Mouse (Mus musculus) stomach, postnatal 0 days (tissue): ENCODE results near the gene Lsamp. TPM values are rescaled to one million over a fixed set of nuclear protein-coding genes. Genes with fewer than 3 reads are reported as not detected.
"Not testable (repeated sequence)": the region's sequence is repeated elsewhere in the genome, so short reads cannot be mapped to it uniquely, and the experiment has no call there.

ENCODE experiments used
- ATAC-seq: fragments of 200-750 bp; cut with Nextera tagmentation; 2 replicates; pipeline ENCODE4 v1.8.0; 2017; ENCODE audit not compliant: low FRiP score, low TSS enrichment
- DNase-seq: peaks from one replicate; pipeline ENCODE4 v3.0.0-alpha.2; 2016; ENCODE audit warnings: low spot score
- H3K27ac ChIP-seq: fragments of 300-500 bp; sonication (generic); replicated peaks from 2 replicates; pipeline ENCODE4 v1.5.1; 2014; ENCODE audit warnings: mild to moderate bottlenecking, control low read depth
- H3K27me3 ChIP-seq: fragments of 300-500 bp; sonication (generic); 2 replicates; pipeline ENCODE4 v1.6.1; 2014; ENCODE audit warnings: low read length; ENCODE audit not compliant: control insufficient read depth, insufficient read depth
- H3K36me3 ChIP-seq: fragments of 300-500 bp; sonication (generic); 2 replicates; pipeline ENCODE4 v1.6.1; 2014; ENCODE audit warnings: low read length, mixed read lengths; ENCODE audit not compliant: control insufficient read depth, insufficient read depth
- H3K4me1 ChIP-seq: fragments of 300-500 bp; sonication (generic); replicated peaks from 2 replicates; pipeline ENCODE4 v1.6.1; 2014; ENCODE audit warnings: antibody characterized with exemption; ENCODE audit not compliant: control insufficient read depth, insufficient read depth
- H3K4me2 ChIP-seq: fragments of 300-500 bp; sonication (generic); replicated peaks from 2 replicates; pipeline ENCODE4 v1.6.1; 2014; ENCODE audit warnings: low read depth, mild to moderate bottlenecking, control low read depth, moderate library complexity
- H3K4me3 ChIP-seq: fragments of 300-500 bp; sonication (generic); 2 replicates; pipeline ENCODE4 v1.5.1; 2014; ENCODE audit warnings: low read depth, low read length, control low read depth
- H3K9ac ChIP-seq: fragments of 300-500 bp; sonication (generic); 2 replicates; pipeline ENCODE4 v1.6.1; 2014; ENCODE audit warnings: mild to moderate bottlenecking, low read length, control low read depth, mixed read lengths
- H3K9me3 ChIP-seq: fragments of 300-500 bp; sonication (generic); 2 replicates; pipeline ENCODE4 v1.6.1; 2016; ENCODE audit warnings: low read length; ENCODE audit not compliant: control insufficient read depth
- CTCF ChIP-seq: IDR thresholded peaks from 2 replicates; pipeline ENCODE4 v1.5.1; 2016; ENCODE audit warnings: antibody characterized with exemption, low read depth, mild to moderate bottlenecking, moderate library complexity
- EP300 ChIP-seq: optimal IDR thresholded peaks from 2 replicates; pipeline ENCODE3; 2016; ENCODE audit warnings: antibody characterized with exemption
- WGBS: fragments of 180-500 bp; shearing (Covaris S2); extraction: QIAGEN DNeasy Blood & Tissue Kit; methylation state at CpG from one replicate; pipeline ENCODE4 v1.1.7; 2014; 5-methylcytosine and 5-hydroxymethylcytosine counted together
- polyA plus RNA-seq: library from polyadenylated mRNA; unstranded; fragments of >200 nt; fragmentation: Nextera tagmentation; extraction: Ambion mirVana; gene quantifications from 2 replicates; pipeline ENCODE4 v1.2.1, GENCODE M21; 2015

The Lsamp gene
- polyA plus RNA-seq, 1 experiment from 2014 or later = 2.8 TPM

- TF ChIP-seq EP300 = no peak
- TF ChIP-seq CTCF = no peak
- no peaks in the 10 kb centered on the region for H3K27me3 ChIP-seq
- no peak for DNase-seq
- no peak overlapping the region for H3K4me2 ChIP-seq
- no peak for ATAC-seq
- H3K4me1 ChIP-seq = no peaks in the 10 kb centered on the region
- no peak overlapping the region for H3K27ac ChIP-seq
- no peak overlapping the region for H3K9ac ChIP-seq
- H3K9me3 ChIP-seq = no peaks in the 10 kb centered on the region
- no peak overlapping the region for H3K4me3 ChIP-seq
- WGBS = 82% methylated on average over 12 of the region's 12 CpGs
- no peaks in the 10 kb centered on the region for H3K36me3 ChIP-seq
Measured at GRCm38 (mm10) chr16:40572085-40572745, 588.1 kb downstream of the Lsamp start.

DNA sequence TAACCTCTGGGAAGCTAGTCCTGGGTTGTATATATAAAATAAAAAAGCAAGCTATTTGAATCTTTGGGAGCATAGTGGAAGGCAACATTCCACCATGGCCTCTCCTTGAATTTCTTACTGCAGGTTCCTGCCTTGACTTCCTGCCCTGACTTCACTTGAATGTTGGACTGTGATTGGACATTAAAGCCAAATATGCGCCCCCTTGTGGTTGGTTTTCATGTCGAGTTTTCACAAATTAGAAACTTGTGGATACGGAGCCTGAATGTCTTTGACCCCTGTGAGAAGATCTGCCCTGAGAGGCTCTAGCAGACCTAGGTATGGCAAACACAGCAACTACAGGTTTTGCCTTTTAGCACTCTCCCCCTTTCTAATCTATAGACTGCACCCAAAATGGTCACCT, 597.9 kb downstream of the Lsamp start:
- 71% methylated on average over 3 of the region's 3 CpGs for WGBS
- Histone ChIP-seq H3K9ac (no peak overlapping the region), H3K4me3 (no peak overlapping the region), H3K4me1 (no peaks in the 10 kb centered on the region), H3K36me3 (no peaks in the 10 kb centered on the region), H3K27me3 (no peaks in the 10 kb centered on the region), H3K9me3 (no peaks in the 10 kb centered on the region), H3K4me2 (no peak overlapping the region), H3K27ac (no peak overlapping the region)
- TF ChIP-seq EP300 (no peak), CTCF (peak; percentile 22; the same call in 1 of the 2 replicates)
- DNase-seq (no peak), ATAC-seq (no peak)

- H3K9ac ChIP-seq = no peak overlapping the region
- no peak overlapping the region for H3K4me3 ChIP-seq
- no peaks in the 10 kb centered on the region for H3K4me1 ChIP-seq
- no peaks in the 10 kb centered on the region for H3K36me3 ChIP-seq
- H3K27ac ChIP-seq = no peak overlapping the region
- TF ChIP-seq CTCF (no peak), EP300 (no peak)
- no peak overlapping the region for H3K4me2 ChIP-seq
- no peaks in the 10 kb centered on the region for H3K9me3 ChIP-seq
- DNase-seq (no peak), ATAC-seq (no peak)
- no peaks in the 10 kb centered on the region for H3K27me3 ChIP-seq
- WGBS = 76% methylated on average over 6 of the region's 6 CpGs
Measured at GRCm38 (mm10) chr16:40593161-40593560, 609.0 kb downstream of the Lsamp start.

DNA sequence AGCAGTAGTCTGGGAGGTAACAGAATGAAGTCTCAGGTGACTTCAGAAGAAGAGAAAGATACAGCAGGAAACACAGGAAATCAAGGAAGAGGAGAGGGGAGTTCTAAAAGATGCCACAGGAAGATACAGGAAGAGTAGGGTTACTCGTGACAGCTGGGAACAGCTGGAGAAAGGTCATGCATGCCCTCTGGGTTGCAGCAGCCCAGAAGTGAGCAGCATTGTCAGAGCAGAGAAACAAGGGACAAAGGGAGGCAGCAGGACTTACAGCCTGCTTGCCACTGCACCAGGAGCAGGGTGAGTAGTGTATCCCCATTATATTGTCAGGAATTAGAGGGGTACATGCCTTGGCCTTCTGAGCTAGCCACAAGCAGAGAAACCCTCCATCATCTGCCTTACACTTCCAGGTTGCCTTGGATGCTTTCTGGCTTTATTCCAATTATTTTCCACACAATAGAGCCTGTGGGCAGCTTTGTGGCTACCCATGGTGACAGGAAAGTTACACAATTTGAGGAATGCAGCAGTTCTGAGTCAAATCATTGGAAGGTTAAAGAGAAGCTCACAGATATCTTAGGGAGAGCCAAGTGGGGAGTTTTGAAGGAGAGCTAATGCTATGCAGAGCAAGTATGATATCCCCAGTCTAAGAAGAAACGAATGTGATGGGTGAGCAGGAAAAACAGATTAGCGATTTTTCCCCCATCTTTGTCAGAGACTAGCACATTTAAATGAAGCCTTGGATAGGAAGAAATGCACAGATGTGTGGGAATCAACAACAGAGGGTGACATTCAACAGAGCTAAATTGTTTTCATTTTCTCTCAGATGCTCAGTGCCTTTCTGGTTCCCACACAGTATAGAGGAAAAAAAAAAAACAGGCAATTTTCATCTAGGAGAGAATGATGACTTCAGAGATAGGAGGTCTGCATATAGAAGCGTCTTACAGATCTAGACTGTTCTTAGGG, 617.5 kb downstream of the Lsamp start:
- Histone ChIP-seq H3K27ac (no peak overlapping the region), H3K4me3 (no peak overlapping the region), H3K9ac (no peak overlapping the region), H3K27me3 (no peaks in the 10 kb centered on the region), H3K36me3 (no peaks in the 10 kb centered on the region), H3K4me2 (no peak overlapping the region), H3K4me1 (no peaks in the 10 kb centered on the region), H3K9me3 (no peaks in the 10 kb centered on the region)
- WGBS = 35% methylated on average over 4 of the region's 4 CpGs
- no peak for TF ChIP-seq EP300
- no peak for TF ChIP-seq CTCF
- ATAC-seq (no peak), DNase-seq (no peak)

- H3K4me3 ChIP-seq = no peak overlapping the region
- no peak for DNase-seq
- no peaks in the 10 kb centered on the region for H3K27me3 ChIP-seq
- no peak for ATAC-seq
- no peaks in the 10 kb centered on the region for H3K4me1 ChIP-seq
- WGBS = 93% methylated on average over 3 of the region's 3 CpGs
- H3K36me3 ChIP-seq = no peaks in the 10 kb centered on the region
- no peaks in the 10 kb centered on the region for H3K9me3 ChIP-seq
- no peak for TF ChIP-seq EP300
- no peak for TF ChIP-seq CTCF
- H3K27ac ChIP-seq = no peak overlapping the region
- H3K9ac ChIP-seq = no peak overlapping the region
- no peak overlapping the region for H3K4me2 ChIP-seq
Measured at GRCm38 (mm10) chr16:40607509-40607908, 623.3 kb downstream of the Lsamp start.

- WGBS = 18% methylated on average over 1 of the region's 1 CpGs
- not testable (repeated sequence) for H3K36me3 ChIP-seq, H3K27me3 ChIP-seq, H3K9ac ChIP-seq, H3K27ac ChIP-seq, H3K4me1 ChIP-seq, H3K4me2 ChIP-seq, H3K4me3 ChIP-seq, ATAC-seq, DNase-seq, H3K9me3 ChIP-seq
Measured at GRCm38 (mm10) chr16:40616697-40617096, 632.5 kb downstream of the Lsamp start.

- H3K4me3 ChIP-seq, H3K4me2 ChIP-seq, H3K9me3 ChIP-seq, H3K27ac ChIP-seq, H3K36me3 ChIP-seq, H3K4me1 ChIP-seq, ATAC-seq, H3K27me3 ChIP-seq, DNase-seq, H3K9ac ChIP-seq: not testable (repeated sequence)
- WGBS = 55% methylated on average over 7 of the region's 7 CpGs
Measured at GRCm38 (mm10) chr16:40621086-40621485, 636.9 kb downstream of the Lsamp start.
